Mouse (Mus musculus) WW6 (cell line): ENCODE results near the gene Ankrd36.
A peak's percentile ranks its signal among the peaks of the same experiment; 100 is the strongest.
"Not testable (repeated sequence)": the region's sequence is repeated elsewhere in the genome, so short reads cannot be mapped to it uniquely, and the experiment has no call there.

Experiments used
- DNase-seq: peaks from one replicate; pipeline ENCODE4 v3.0.0-alpha.2; 2013; ENCODE audit warnings: low read depth, low spot score

Gene Ankrd36

GRCm38 (mm10) chr11:5569474-5569873 is at the start of gene Ankrd36:
Gene Ankrd36, plus strand, starts transcription at chr11:5569684.
- DNase-seq, result no peak

GRCm38 (mm10) chr11:5520412-5521265 is 48.8 kb upstream of the Ankrd36 start, which contains the start of gene Xbp1:
Gene Xbp1, plus strand, starts transcription at chr11:5520659.
- peak; percentile 85 for DNase-seq

DNA sequence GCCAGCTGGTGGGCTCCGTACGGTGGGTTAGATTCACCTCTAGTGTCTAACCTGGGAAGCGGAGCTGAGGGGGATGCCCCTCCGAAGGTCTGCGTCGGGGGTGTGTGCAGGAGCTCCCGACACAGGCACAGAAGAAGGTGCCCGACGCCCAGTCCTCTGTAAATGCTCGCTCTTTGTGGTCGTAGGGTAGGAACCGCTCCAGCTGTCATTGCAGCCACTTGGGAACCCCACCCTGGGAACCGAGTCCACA is 48.3 kb upstream of the Ankrd36 start:
- no peak for DNase-seq

- no peak for DNase-seq
These were observed 47.8 kb upstream of the Ankrd36 start for GRCm38 (mm10) chr11:5521516-5522291.

- no peak for DNase-seq
These were observed 46.6 kb upstream of the Ankrd36 start for GRCm38 (mm10) chr11:5522798-5523415.

- no peak for DNase-seq
These were observed 44.1 kb upstream of the Ankrd36 start for GRCm38 (mm10) chr11:5525418-5525817.

DNA sequence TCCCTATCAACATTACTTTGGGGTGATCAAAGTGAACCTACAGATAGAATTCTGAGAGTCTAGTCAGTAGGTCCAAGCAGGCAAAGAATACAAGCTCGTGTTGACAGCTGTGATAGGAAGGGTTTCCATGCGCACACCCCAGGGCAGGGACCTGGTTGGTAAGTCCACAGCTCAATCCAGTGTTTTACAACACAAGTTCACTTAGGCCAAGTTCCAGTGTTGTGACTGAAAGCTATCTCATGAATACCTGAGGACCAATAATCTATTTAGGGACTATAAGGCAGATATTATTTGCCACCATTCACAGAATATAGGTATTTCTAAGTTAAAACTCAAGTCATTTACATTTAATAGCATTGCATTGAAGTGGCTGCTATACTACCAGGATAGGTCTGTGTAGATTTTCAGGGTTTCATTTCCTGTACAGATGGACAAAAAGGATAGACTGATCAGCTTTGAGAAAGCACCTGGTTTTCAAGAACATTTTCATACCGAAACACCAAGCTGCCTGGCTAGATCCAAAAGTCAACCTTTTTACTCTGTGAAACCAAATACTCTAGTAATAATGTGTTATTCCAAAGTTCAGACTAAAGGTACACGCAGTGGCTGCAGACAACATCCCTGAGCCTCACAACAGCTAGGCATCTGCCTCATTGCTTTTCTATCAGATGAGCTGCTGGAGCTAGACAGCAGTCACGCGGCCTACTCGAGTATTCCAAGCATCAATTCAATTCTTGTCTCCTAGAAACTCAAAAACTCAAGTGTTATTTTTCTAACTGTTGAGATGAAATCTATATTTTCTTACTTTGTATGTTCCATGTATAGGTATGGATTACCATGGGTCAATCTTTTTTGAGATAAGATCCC is 42.7 kb upstream of the Ankrd36 start:
- DNase-seq, result no peak

DNA sequence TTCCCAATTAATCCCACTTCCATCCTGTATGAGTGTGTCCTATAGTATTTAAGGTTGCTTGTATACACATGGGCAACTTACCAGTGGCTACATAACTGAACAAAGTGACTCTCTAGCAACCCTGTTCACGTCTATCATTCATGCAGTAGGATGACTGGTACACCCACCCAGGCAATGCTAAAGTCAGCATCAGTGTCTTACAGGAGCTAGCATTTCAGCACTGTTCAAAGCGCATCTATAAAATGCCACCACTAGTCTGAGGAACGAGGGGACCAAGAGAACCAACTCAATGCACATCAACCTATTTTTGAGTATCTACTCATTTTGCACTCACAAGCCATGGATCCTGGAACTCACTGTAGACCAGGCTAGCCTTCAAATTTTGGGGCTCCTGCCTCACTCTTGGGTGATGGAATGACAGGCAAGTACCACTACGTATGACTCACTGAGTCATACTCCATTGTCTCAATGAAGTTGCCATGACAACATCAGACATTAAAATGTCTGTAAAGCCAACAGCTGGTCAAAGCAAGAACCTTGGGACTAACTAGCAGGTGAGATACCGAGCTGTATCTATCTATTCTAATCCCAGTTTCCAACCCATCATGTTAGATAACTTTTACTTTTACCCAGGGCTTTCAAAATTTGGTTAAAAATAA is 41.5 kb upstream of the Ankrd36 start:
- DNase-seq, result no peak

GRCm38 (mm10) chr11:5528841-5529240 is 40.6 kb upstream of the Ankrd36 start:
- no peak for DNase-seq

DNA sequence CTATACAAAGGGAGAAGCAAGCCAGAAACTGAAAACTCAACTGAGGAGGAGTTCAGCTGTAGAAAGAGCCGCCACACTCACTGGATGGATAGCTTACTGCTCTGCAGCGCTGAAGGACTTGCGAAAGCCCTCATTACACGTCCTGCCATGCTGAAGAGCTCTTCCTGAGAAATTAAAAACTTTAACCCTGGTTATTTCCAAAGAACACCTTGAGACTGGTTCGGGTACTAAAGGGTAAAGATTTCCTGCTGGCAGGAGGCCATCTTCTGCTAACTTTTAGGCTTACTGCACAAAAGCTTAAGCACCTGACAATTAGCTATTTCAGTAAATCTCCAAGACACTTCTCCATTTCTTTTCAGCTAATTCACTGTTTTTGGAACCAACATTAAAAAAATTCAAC is 39.3 kb upstream of the Ankrd36 start:
- no peak for DNase-seq

DNA sequence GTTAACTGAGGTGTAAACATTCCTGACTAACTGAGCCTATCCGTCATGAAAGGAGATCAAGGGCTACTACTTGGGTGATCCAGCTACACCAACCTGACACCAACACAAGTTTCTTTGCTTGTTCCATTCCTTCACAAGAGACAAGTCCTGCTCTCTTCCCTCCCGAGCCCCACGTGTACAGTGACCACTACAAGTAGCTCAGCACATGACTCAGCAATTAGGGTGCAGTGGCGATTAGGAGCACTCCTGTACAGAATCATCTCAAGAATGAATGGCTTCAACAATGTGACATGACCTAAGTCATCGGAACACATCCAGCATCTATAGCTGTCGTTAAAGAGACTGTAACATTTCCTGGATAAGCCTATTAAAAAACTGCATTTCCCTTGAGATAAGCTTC is 38.8 kb upstream of the Ankrd36 start:
- no peak for DNase-seq

- DNase-seq, result no peak
These were observed 36.4 kb upstream of the Ankrd36 start for GRCm38 (mm10) chr11:5533108-5533507.

- not testable (repeated sequence) for DNase-seq
These were observed 32.0 kb upstream of the Ankrd36 start for GRCm38 (mm10) chr11:5537454-5537853.

GRCm38 (mm10) chr11:5540331-5540730 is 29.2 kb upstream of the Ankrd36 start:
- DNase-seq, result no peak

DNA sequence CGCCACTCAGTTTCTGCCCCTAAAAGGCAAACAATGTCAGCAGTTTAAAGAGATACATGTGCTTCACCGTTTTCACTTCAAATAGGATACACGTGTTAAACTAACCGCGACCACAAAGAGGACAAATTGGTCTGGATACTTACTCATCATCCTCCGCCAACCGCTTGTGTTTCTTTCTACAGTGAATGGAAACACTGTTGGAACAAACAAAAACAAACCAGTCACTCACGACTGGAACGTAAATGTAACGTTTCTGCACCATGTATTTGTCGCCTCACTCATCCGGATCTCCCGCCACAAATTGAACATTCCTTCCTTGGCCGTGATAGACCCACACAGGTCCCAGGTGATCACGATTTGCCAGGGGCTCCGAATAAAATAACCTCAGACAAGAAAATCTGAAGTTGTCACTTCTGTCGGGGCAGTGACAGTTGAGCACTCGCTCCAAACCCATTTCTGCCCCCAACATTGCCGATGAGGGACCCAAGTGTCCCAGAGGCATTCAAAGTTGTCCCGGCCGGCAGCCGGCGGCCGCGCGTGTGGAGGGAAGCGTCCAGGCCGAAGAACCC is 28.2 kb upstream of the Ankrd36 start:
- DNase-seq, result no peak

DNA sequence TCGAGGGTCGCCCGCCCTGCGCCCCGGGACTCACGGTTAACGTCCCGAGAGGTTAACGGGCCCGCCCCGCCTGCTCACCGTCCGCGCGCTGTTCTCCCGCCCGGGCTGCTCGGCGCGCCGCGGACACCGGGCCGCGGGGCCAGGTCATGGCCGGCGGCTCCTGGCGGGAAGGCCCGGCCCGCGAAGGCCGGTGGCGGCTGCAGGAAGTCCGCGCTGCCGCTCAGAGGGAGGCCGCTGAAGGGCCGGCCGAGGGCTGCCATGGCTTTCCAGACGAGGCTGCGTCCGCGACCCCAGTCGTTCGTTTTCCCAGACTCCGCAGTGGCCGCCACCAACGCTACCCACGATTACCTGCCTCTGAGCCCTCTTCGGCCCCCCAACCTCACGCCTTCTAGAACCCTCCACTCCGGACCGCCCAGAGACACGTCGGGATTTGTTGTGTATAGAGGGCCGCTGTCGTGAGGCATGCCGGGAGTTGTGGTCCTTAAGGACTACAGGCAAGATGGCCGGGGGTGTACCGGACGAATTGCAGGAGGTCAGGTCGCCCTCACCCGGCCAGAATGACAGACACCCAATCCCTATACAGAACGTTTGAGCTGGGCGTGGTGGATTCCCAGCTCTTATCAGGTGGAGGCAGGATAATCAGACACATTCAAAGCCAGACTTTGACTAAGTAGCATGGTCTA is 27.5 kb upstream of the Ankrd36 start, which contains the start of gene Ccdc117:
Ccdc117 (minus strand) TSS at position 389 of the 683 bp plus-strand sequence.
- peak; percentile 97 for DNase-seq

DNA sequence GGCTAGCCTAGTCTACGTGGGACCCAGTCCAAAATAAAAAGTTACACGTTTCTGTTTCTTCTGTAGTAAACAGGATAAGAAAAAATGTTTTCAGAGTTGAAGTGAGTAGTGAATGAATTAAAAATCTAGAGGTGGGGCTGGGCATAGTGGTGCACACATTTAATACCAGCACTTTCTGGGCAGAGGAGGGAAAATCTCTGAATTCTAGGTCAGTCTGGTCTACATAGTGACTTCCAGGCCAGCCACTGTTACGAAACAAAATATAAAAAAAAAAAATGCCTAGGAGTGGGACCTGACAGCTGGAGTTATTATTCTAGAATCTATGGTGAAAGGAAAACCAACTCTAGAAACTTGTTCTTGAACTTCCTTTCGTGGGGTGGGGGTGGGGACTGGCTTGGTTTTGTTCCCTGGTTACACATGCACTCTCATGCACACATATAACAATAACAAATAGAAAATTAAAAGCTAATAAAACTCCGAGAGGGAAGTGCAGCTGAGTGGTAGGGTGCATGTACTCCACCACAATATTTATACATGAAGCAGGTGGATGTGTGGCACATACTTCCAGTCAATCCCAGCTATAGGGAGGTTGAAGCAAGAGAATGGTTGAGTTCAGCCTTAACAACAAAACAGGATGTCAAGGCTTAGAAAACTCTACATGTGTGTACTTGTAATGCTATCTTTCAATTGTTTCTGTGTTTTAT is 26.9 kb upstream of the Ankrd36 start:
- no peak for DNase-seq

- no peak for DNase-seq
These were observed 26.2 kb upstream of the Ankrd36 start for GRCm38 (mm10) chr11:5543281-5543680.

GRCm38 (mm10) chr11:5544709-5545108 is 24.8 kb upstream of the Ankrd36 start:
- not testable (repeated sequence) for DNase-seq
